ENCODE assay signal across 8 mouse cellular contexts in genomic region chr5:124482436-124482965, GRCm38 (mm10). TPM values are rescaled to one million over a fixed set of nuclear protein-coding genes. Genes with fewer than 3 reads are reported as not detected.
A peak's percentile ranks its signal among the peaks of the same experiment; 100 is the strongest.
DNase-seq lines count a peak whose midpoint lies in the region; ATAC-seq and TF ChIP-seq lines count a peak whose summit lies in the region.

No protein-coding gene starts in this region.

- DNase-seq in liver, adult 2 months (ENCODE audit: extremely low read depth, low read depth, low spot score) = no peak
- no peak for DNase-seq in liver
- peak; percentile 50 for DNase-seq in gastrocnemius, postnatal 25 days
- no peak for DNase-seq in urinary bladder, postnatal 14 days (ENCODE audit: low spot score)

- TF ChIP-seq CTCF in liver, adult 2 months (IDR thresholded peaks at IDR 0.05; ENCODE audit: low read depth, low read length) = no peak
- no peak for TF ChIP-seq CTCF in bone marrow, adult 2 months (IDR thresholded peaks at IDR 0.05; ENCODE audit: control insufficient read depth, insufficient read depth, low read length)

- H3K4me3 ChIP-seq in liver, adult 2 months (ENCODE audit: insufficient read depth, low read depth, low read length) = peak overlapping the region; percentile 82
- H3K4me3 ChIP-seq in bone marrow, adult 2 months (replicated peaks; ENCODE audit: control insufficient read depth, low read depth, low read length) = peak overlapping the region; percentile 86
- peak overlapping the region; percentile 63 for H3K4me3 ChIP-seq in kidney, embryonic 15.5 days (replicated peaks)
- peak overlapping the region; percentile 70 for H3K4me3 ChIP-seq in midbrain, embryonic 12.5 days

- H3K27me3 ChIP-seq in liver, adult 2 months (ENCODE audit: control insufficient read depth, insufficient read depth, low read length) = no peaks in the 10 kb centered on the region
- H3K27me3 ChIP-seq in kidney, embryonic 15.5 days = no peaks in the 10 kb centered on the region
- no peaks in the 10 kb centered on the region for H3K27me3 ChIP-seq in midbrain, embryonic 12.5 days

- H3K4me2 ChIP-seq in kidney, embryonic 15.5 days = peak overlapping the region; percentile 69
- peak overlapping the region; percentile 72 for H3K4me2 ChIP-seq in midbrain, embryonic 12.5 days (replicated peaks)

- under 1% methylated on average over 13 of the region's 13 CpGs for WGBS in liver, adult 2 months
- WGBS in bone marrow, adult 2 months = 1% methylated on average over 13 of the region's 13 CpGs
- WGBS in kidney, embryonic 15.5 days = 1% methylated on average over 13 of the region's 13 CpGs
- WGBS in midbrain, embryonic 12.5 days = 6% methylated on average over 13 of the region's 13 CpGs

- no peaks in the 10 kb centered on the region for H3K9me3 ChIP-seq in kidney, embryonic 15.5 days (replicated peaks)
- no peaks in the 10 kb centered on the region for H3K9me3 ChIP-seq in midbrain, embryonic 12.5 days

- peaks cover 1% of the 10 kb centered on the region; the same call in 1 of the 2 replicates for H3K4me1 ChIP-seq in liver, adult 2 months (ENCODE audit: control insufficient read depth, insufficient read depth, low read length)
- H3K4me1 ChIP-seq in bone marrow, adult 2 months (ENCODE audit: control insufficient read depth, insufficient read depth, low read length) = no peaks in the 10 kb centered on the region; the same call in 1 of the 2 replicates
- peaks cover 20% of the 10 kb centered on the region for H3K4me1 ChIP-seq in kidney, embryonic 15.5 days
- H3K4me1 ChIP-seq in midbrain, embryonic 12.5 days = peaks cover 20% of the 10 kb centered on the region

- peak overlapping the region; percentile 69 for H3K9ac ChIP-seq in liver, adult 2 months (ENCODE audit: low read depth, low read length)
- peak overlapping the region; percentile 64 for H3K9ac ChIP-seq in kidney, embryonic 15.5 days
- H3K9ac ChIP-seq in midbrain, embryonic 12.5 days (replicated peaks) = peak overlapping the region; percentile 92

- ATAC-seq in kidney, embryonic 15.5 days (replicated peaks; ENCODE audit: low FRiP score) = no peak
- no peak for ATAC-seq in midbrain, embryonic 12.5 days (ENCODE audit: low FRiP score, low read depth)
- no peak for ATAC-seq in CD4-positive, CD25-positive, alpha-beta regulatory T cell, adult 4 months

- no peaks in the 10 kb centered on the region for H3K36me3 ChIP-seq in liver, adult 2 months (ENCODE audit: control insufficient read depth, insufficient read depth, low read length)
- peaks cover 6% of the 10 kb centered on the region; the same call in 1 of the 2 replicates for H3K36me3 ChIP-seq in kidney, embryonic 15.5 days
- no peaks in the 10 kb centered on the region for H3K36me3 ChIP-seq in midbrain, embryonic 12.5 days

- peaks cover 6% of the 10 kb centered on the region for H3K79me2 ChIP-seq in liver, adult 2 months (ENCODE audit: control insufficient read depth, insufficient read depth, low read length)

- no peak for TF ChIP-seq POLR2A in liver, adult 2 months (IDR thresholded peaks at IDR 0.05; ENCODE audit: extremely low read depth, insufficient read depth, low read length)
- no peak for TF ChIP-seq POLR2A in bone marrow, adult 2 months (IDR thresholded peaks at IDR 0.05; ENCODE audit: borderline replicate concordance, control insufficient read depth, low read depth, low read length)

- peak overlapping the region; percentile 93 for H3K27ac ChIP-seq in liver, adult 2 months (replicated peaks; ENCODE audit: insufficient read depth, low read depth, low read length)
- H3K27ac ChIP-seq in bone marrow, adult 2 months (ENCODE audit: control insufficient read depth, insufficient read depth, low read depth, low read length, poor library complexity) = peak overlapping the region; percentile 98
- H3K27ac ChIP-seq in kidney, embryonic 15.5 days = peak overlapping the region; percentile 99
- peak overlapping the region; percentile 95 for H3K27ac ChIP-seq in midbrain, embryonic 12.5 days (replicated peaks)

RNA-seq across cellular contexts. Expression of gene Snrnp35, which starts 0.4 kb away (rescaled TPM):
- 2.9 and 3.7 TPM in 2 replicates for total RNA-seq in liver, adult 2 months (2014; rRNA removed)
- polyA plus RNA-seq in liver, adult 2 months (2012; rRNA removed) = 2.2 and 2.5 TPM in 2 replicates
- polyA plus RNA-seq in bone marrow, adult 2 months (2011; ENCODE audit: insufficient read depth, insufficient read length, low replicate concordance, missing spikeins) = 12.7 and 24.2 TPM in 2 replicates
- 10 to 100 TPM; 23.0 to 23.8 TPM for total RNA-seq in gastrocnemius, postnatal 25 days (2021)
- polyA plus RNA-seq in kidney, embryonic 15.5 days (2015; fragmentation: Nextera tagmentation; extraction: Ambion mirVana) = 26.7 and 27.4 TPM in 2 replicates
- 26.2 and 28.9 TPM in 2 replicates for polyA plus RNA-seq in midbrain, embryonic 12.5 days (2016; fragmentation: Nextera tagmentation; extraction: Ambion mirVana)
- 10 to 100 TPM in 1 of 2 experiments, 1 to 10 TPM in 1; 4.7 to 14.2 TPM for polyA plus RNA-seq in CD4-positive, CD25-positive, alpha-beta regulatory T cell, adult 4 months (2017; shearing (Covaris generic))

RNA-seq across cellular contexts. Expression of gene Rilpl2, which starts 4.3 kb away (rescaled TPM):
- 9.6 and 11.6 TPM in 2 replicates for total RNA-seq in liver, adult 2 months (2014; rRNA removed)
- polyA plus RNA-seq in liver, adult 2 months (2012; rRNA removed) = 10.1 and 10.4 TPM in 2 replicates
- polyA plus RNA-seq in bone marrow, adult 2 months (2011; ENCODE audit: insufficient read depth, insufficient read length, low replicate concordance, missing spikeins) = 13.5 and 18.3 TPM in 2 replicates
- 1 to 10 TPM; 3.9 to 5.1 TPM for total RNA-seq in gastrocnemius, postnatal 25 days (2021)
- polyA plus RNA-seq in kidney, embryonic 15.5 days (2015; fragmentation: Nextera tagmentation; extraction: Ambion mirVana) = 29.6 and 32.8 TPM in 2 replicates
- polyA plus RNA-seq in midbrain, embryonic 12.5 days (2016; fragmentation: Nextera tagmentation; extraction: Ambion mirVana) = 19.0 and 20.3 TPM in 2 replicates
- 10 to 100 TPM; 51.3 to 54.0 TPM for polyA plus RNA-seq in CD4-positive, CD25-positive, alpha-beta regulatory T cell, adult 4 months (2017; shearing (Covaris generic))

RNA-seq across cellular contexts. Expression of gene Kmt5a, which starts 42.8 kb away (rescaled TPM):
- 9.6 and 13.2 TPM in 2 replicates for total RNA-seq in liver, adult 2 months (2014; rRNA removed)
- polyA plus RNA-seq in liver, adult 2 months (2012; rRNA removed) = 14.7 and 15.1 TPM in 2 replicates
- 100.0 and 137 TPM in 2 replicates for polyA plus RNA-seq in bone marrow, adult 2 months (2011; ENCODE audit: insufficient read depth, insufficient read length, low replicate concordance, missing spikeins)
- 100 to 1,000 TPM; 107 to 134 TPM for total RNA-seq in gastrocnemius, postnatal 25 days (2021)
- 45.5 and 49.9 TPM in 2 replicates for polyA plus RNA-seq in kidney, embryonic 15.5 days (2015; fragmentation: Nextera tagmentation; extraction: Ambion mirVana)
- polyA plus RNA-seq in midbrain, embryonic 12.5 days (2016; fragmentation: Nextera tagmentation; extraction: Ambion mirVana) = 48.5 and 52.8 TPM in 2 replicates
- polyA plus RNA-seq in CD4-positive, CD25-positive, alpha-beta regulatory T cell, adult 4 months (2017; shearing (Covaris generic)) = 10 to 100 TPM; 19.8 to 19.9 TPM

RNA-seq across cellular contexts. Expression of gene Rilpl1, which starts 48.7 kb away (rescaled TPM):
- total RNA-seq in liver, adult 2 months (2014; rRNA removed) = 1.4 and 1.6 TPM in 2 replicates
- 0.97 and 2.0 TPM in 2 replicates for polyA plus RNA-seq in liver, adult 2 months (2012; rRNA removed)
- polyA plus RNA-seq in bone marrow, adult 2 months (2011; ENCODE audit: insufficient read depth, insufficient read length, low replicate concordance, missing spikeins) = 1.4 and 6.2 TPM in 2 replicates
- total RNA-seq in gastrocnemius, postnatal 25 days (2021) = 100 to 1,000 TPM; 121 to 144 TPM
- polyA plus RNA-seq in kidney, embryonic 15.5 days (2015; fragmentation: Nextera tagmentation; extraction: Ambion mirVana) = 21.8 and 22.8 TPM in 2 replicates
- 17.0 and 17.6 TPM in 2 replicates for polyA plus RNA-seq in midbrain, embryonic 12.5 days (2016; fragmentation: Nextera tagmentation; extraction: Ambion mirVana)
- polyA plus RNA-seq in CD4-positive, CD25-positive, alpha-beta regulatory T cell, adult 4 months (2017; shearing (Covaris generic)) = 1 to 10 TPM in 1 of 2 experiments, under 1 TPM in 1; 0.62 to 1.1 TPM

RNA-seq across cellular contexts. Expression of gene Sbno1, which starts 56.7 kb away (rescaled TPM):
- 33.1 and 36.6 TPM in 2 replicates for total RNA-seq in liver, adult 2 months (2014; rRNA removed)
- polyA plus RNA-seq in liver, adult 2 months (2012; rRNA removed) = 7.2 and 8.1 TPM in 2 replicates
- 26.5 and 50.4 TPM in 2 replicates for polyA plus RNA-seq in bone marrow, adult 2 months (2011; ENCODE audit: insufficient read depth, insufficient read length, low replicate concordance, missing spikeins)
- total RNA-seq in gastrocnemius, postnatal 25 days (2021) = 10 to 100 TPM; 35.3 to 37.7 TPM
- polyA plus RNA-seq in kidney, embryonic 15.5 days (2015; fragmentation: Nextera tagmentation; extraction: Ambion mirVana) = 90.0 and 96.2 TPM in 2 replicates
- polyA plus RNA-seq in midbrain, embryonic 12.5 days (2016; fragmentation: Nextera tagmentation; extraction: Ambion mirVana) = 110 and 111 TPM in 2 replicates
- 100 to 1,000 TPM; 163 to 182 TPM for polyA plus RNA-seq in CD4-positive, CD25-positive, alpha-beta regulatory T cell, adult 4 months (2017; shearing (Covaris generic))
